Mouse (Mus musculus) bone marrow macrophage, adult 2 months (primary cell): ENCODE measurements around the gene Timd2. TPM values are rescaled to one million over a fixed set of nuclear protein-coding genes. Genes with fewer than 3 reads are reported as not detected.
"Not testable (repeated sequence)": the region's sequence is repeated elsewhere in the genome, so short reads cannot be mapped to it uniquely, and the experiment has no call there.

Experiments
- H3K27ac ChIP-seq: 2 replicates; pipeline ENCODE4 v1.5.1; 2012; ENCODE audit warnings: low read depth, low read length; ENCODE audit not compliant: insufficient read depth
- H3K4me1 ChIP-seq: 2 replicates; pipeline ENCODE4 v1.6.1; 2012; ENCODE audit warnings: low read length; ENCODE audit not compliant: control insufficient read depth, insufficient read depth
- H3K4me3 ChIP-seq: 2 replicates; pipeline ENCODE4 v1.5.1; 2012; ENCODE audit warnings: mild to moderate bottlenecking, low read length, moderate library complexity; ENCODE audit not compliant: insufficient read depth
- CTCF ChIP-seq: IDR thresholded peaks from 2 replicates; pipeline ENCODE4 v1.5.1; 2012; ENCODE audit warnings: low read depth, mild to moderate bottlenecking, low read length, moderate library complexity
- POLR2A ChIP-seq: IDR thresholded peaks from 2 replicates; pipeline ENCODE4 v1.6.1; 2012; ENCODE audit warnings: mild to moderate bottlenecking, low read depth, low read length, borderline replicate concordance
- polyA plus RNA-seq: library from polyadenylated mRNA; stranded (reverse); fragments of >200 nt; gene quantifications from 2 replicates; pipeline ENCODE4 v1.2.4, GENCODE M21; 2012; ENCODE audit not compliant: missing spikeins, insufficient read depth, insufficient read length

Timd2 gene
- polyA plus RNA-seq, 1 experiment, result not detected

GRCm38 (mm10) chr11:46731541-46732070, 24.7 kb upstream of the Timd2 start:
- no peak overlapping the region for H3K27ac ChIP-seq
- H3K4me1 ChIP-seq, result no peaks in the 10 kb centered on the region
- TF ChIP-seq POLR2A, result no peak
- no peak for TF ChIP-seq CTCF
- no peak overlapping the region for H3K4me3 ChIP-seq

- Histone ChIP-seq H3K27ac (no peak overlapping the region), H3K4me1 (no peaks in the 10 kb centered on the region), H3K4me3 (no peak overlapping the region)
- TF ChIP-seq CTCF (no peak), POLR2A (no peak)
Measured at GRCm38 (mm10) chr11:46698830-46699229, 8.0 kb downstream of the Timd2 start.

GRCm38 (mm10) chr11:46698278-46698655, 8.6 kb downstream of the Timd2 start:
- Histone ChIP-seq H3K4me1 (no peaks in the 10 kb centered on the region), H3K4me3 (no peak overlapping the region), H3K27ac (no peak overlapping the region)
- TF ChIP-seq CTCF (no peak), POLR2A (no peak)

- Histone ChIP-seq H3K27ac (no peak overlapping the region), H3K4me3 (no peak overlapping the region), H3K4me1 (no peaks in the 10 kb centered on the region)
- TF ChIP-seq CTCF, result no peak
- no peak for TF ChIP-seq POLR2A
Measured at GRCm38 (mm10) chr11:46697433-46698277, 9.2 kb downstream of the Timd2 start.

GRCm38 (mm10) chr11:46695849-46696248, 11.0 kb downstream of the Timd2 start:
- H3K4me3 ChIP-seq, H3K4me1 ChIP-seq, H3K27ac ChIP-seq: not testable (repeated sequence)

- Histone ChIP-seq H3K4me1 (no peaks in the 10 kb centered on the region), H3K27ac (no peak overlapping the region), H3K4me3 (no peak overlapping the region)
- no peak for TF ChIP-seq CTCF
- TF ChIP-seq POLR2A, result no peak
Measured at GRCm38 (mm10) chr11:46690136-46690535, 16.7 kb downstream of the Timd2 start.

- no peaks in the 10 kb centered on the region for H3K4me1 ChIP-seq
Measured at GRCm38 (mm10) chr11:46683723-46684122, 23.1 kb downstream of the Timd2 start.

GRCm38 (mm10) chr11:46682842-46683241, 24.0 kb downstream of the Timd2 start:
- Histone ChIP-seq H3K27ac (no peak overlapping the region), H3K4me3 (no peak overlapping the region), H3K4me1 (no peaks in the 10 kb centered on the region)
- no peak for TF ChIP-seq POLR2A
- no peak for TF ChIP-seq CTCF

More at GRCm38 (mm10) chr11:46683723-46684122, 23.1 kb downstream of the Timd2 start:
- Histone ChIP-seq H3K4me3 (no peak overlapping the region), H3K27ac (no peak overlapping the region)
- TF ChIP-seq CTCF (no peak), POLR2A (no peak)

- Histone ChIP-seq H3K4me1 (no peaks in the 10 kb centered on the region), H3K4me3 (no peak overlapping the region), H3K27ac (no peak overlapping the region)
- TF ChIP-seq CTCF, result no peak
- TF ChIP-seq POLR2A, result no peak
Measured at GRCm38 (mm10) chr11:46667938-46668337, 38.9 kb downstream of the Timd2 start.

GRCm38 (mm10) chr11:46667105-46667504, 39.8 kb downstream of the Timd2 start:
- Histone ChIP-seq H3K4me3 (no peak overlapping the region), H3K27ac (no peak overlapping the region), H3K4me1 (no peaks in the 10 kb centered on the region)
- TF ChIP-seq POLR2A (no peak), CTCF (no peak)
